Mouse (Mus musculus) CH12.LX (cell line): Measurements from ENCODE around the gene Lce1k. TPM values are rescaled to one million over a fixed set of nuclear protein-coding genes. Genes with fewer than 3 reads are reported as not detected.

Experiments
- DNase-seq: peaks from one replicate; pipeline ENCODE4 v3.0.0-alpha.2; 2013; ENCODE audit errors: extremely low read depth
- H3K27ac ChIP-seq: 2 replicates; pipeline ENCODE4 v1.5.1; 2012; ENCODE audit warnings: low read depth, mild to moderate bottlenecking, control low read depth, moderate library complexity; ENCODE audit not compliant: insufficient read depth
- H3K27me3 ChIP-seq: replicated peaks from 2 replicates; pipeline ENCODE3; 2012; ENCODE audit warnings: inconsistent platforms
- H3K36me3 ChIP-seq, 2 experiments: replicated peaks in 1 of 2; 2 replicates each; pipeline versions ENCODE3 to v1.6.1; 2012; ENCODE audit warnings: inconsistent platforms in 1 of 2, low read length in 1 of 2, mild to moderate bottlenecking in 1 of 2, mixed read lengths in 1 of 2, moderate library complexity in 1 of 2; ENCODE audit not compliant: control insufficient read depth in 1 of 2, insufficient read depth in 1 of 2
- H3K4me1 ChIP-seq, 2 experiments: 2 replicates each; pipeline ENCODE4 v1.6.1; 2012; ENCODE audit warnings: inconsistent platforms in 1 of 2, moderate library complexity in 1 of 2; ENCODE audit not compliant: insufficient read depth in 2 of 2, control insufficient read depth in 1 of 2
- H3K4me2 ChIP-seq: 2 replicates; pipeline ENCODE4 v1.6.1; 2012; ENCODE audit warnings: low read depth, mild to moderate bottlenecking, control low read depth; ENCODE audit not compliant: poor library complexity, insufficient read depth, severe bottlenecking
- H3K4me3 ChIP-seq, 3 experiments: fragments of 150-350 bp in 1 of 3; sonication (generic) in 1 of 3; replicated peaks in 1 of 3; 2 replicates each; pipeline versions ENCODE3 to v1.5.1; 2011 to 2012; ENCODE audit warnings: low read depth in 2 of 3, low read length in 2 of 3, mild to moderate bottlenecking in 2 of 3, moderate library complexity in 2 of 3, control low read depth in 1 of 3, improper control_type of control experiment in 1 of 3, inconsistent platforms in 1 of 3, mixed read lengths in 1 of 3; ENCODE audit not compliant: poor library complexity in 1 of 3
- H3K79me2 ChIP-seq: replicated peaks from 2 replicates; pipeline ENCODE4 v1.6.1; 2012; ENCODE audit warnings: mild to moderate bottlenecking, moderate library complexity; ENCODE audit not compliant: control insufficient read depth, poor library complexity, insufficient read depth, severe bottlenecking; ENCODE audit errors: extremely low read depth
- H3K9ac ChIP-seq: 2 replicates; pipeline ENCODE4 v1.6.1; 2012; ENCODE audit warnings: low read depth, mild to moderate bottlenecking, control low read depth, moderate library complexity; ENCODE audit not compliant: insufficient read depth
- H3K9me3 ChIP-seq: replicated peaks from 2 replicates; pipeline ENCODE3; 2012; ENCODE audit warnings: low read length, inconsistent platforms, mixed read lengths
- HCFC1 ChIP-seq: IDR thresholded peaks from 2 replicates; pipeline ENCODE4 v1.6.1; 2012; ENCODE audit warnings: low read depth, mild to moderate bottlenecking, inconsistent platforms, low read length, improper control_type of control experiment
- KAT2A ChIP-seq: IDR thresholded peaks from 2 replicates; pipeline ENCODE4 v1.6.1; 2012; ENCODE audit warnings: low read length, improper control_type of control experiment, inconsistent platforms; ENCODE audit not compliant: insufficient replicate concordance
- MAX ChIP-seq: IDR thresholded peaks from 2 replicates; pipeline ENCODE4 v1.6.1; 2011; ENCODE audit warnings: low read length, improper control_type of control experiment
- MYC ChIP-seq: IDR thresholded peaks from 2 replicates; pipeline ENCODE4 v1.6.1; 2011; ENCODE audit warnings: low read depth, mild to moderate bottlenecking, improper control_type of control experiment, low read length
- NRF1 ChIP-seq: IDR thresholded peaks from 2 replicates; pipeline ENCODE4 v1.6.1; 2014; ENCODE audit warnings: low read depth, mild to moderate bottlenecking, inconsistent platforms, low read length, improper control_type of control experiment, moderate library complexity
- RAD21 ChIP-seq: IDR thresholded peaks from 2 replicates; pipeline ENCODE4 v1.6.1; 2011; ENCODE audit warnings: low read depth, mild to moderate bottlenecking, low read length, improper control_type of control experiment, moderate library complexity
- RCOR1 ChIP-seq: conservative IDR thresholded peaks from 2 replicates; pipeline ENCODE4 v1.6.1; 2012; ENCODE audit warnings: low read depth, mild to moderate bottlenecking, inconsistent platforms, low read length, improper control_type of control experiment
- SIN3A ChIP-seq: IDR thresholded peaks from 2 replicates; pipeline ENCODE4 v1.6.1; 2012; ENCODE audit warnings: low read length, improper control_type of control experiment, inconsistent platforms
- ZKSCAN1 ChIP-seq: IDR thresholded peaks from 2 replicates; pipeline ENCODE4 v1.6.1; 2012; ENCODE audit warnings: low read depth, inconsistent platforms, low read length, improper control_type of control experiment, borderline replicate concordance
- dilution Hi-C: fragments of 300-500 bp; cut with MboI; formaldehyde crosslinking; loops from 2 replicates; pipeline ENCODE4 v1.14.3; 2020; ENCODE audit warnings: low sequenced_read_pairs; ENCODE audit not compliant: extremely low pct_unique_long_range_greater_than_20kb, extremely low pct_ligation_motif_present
- in situ Hi-C: fragments of 300-500 bp; cut with MboI; formaldehyde crosslinking; loops from 3 replicates; pipeline ENCODE4 v1.14.3; 2019; ENCODE audit warnings: low sequenced_read_pairs, low pct_ligation_motif_present, low pct_unique_long_range_greater_than_20kb, mixed read lengths
- polyA plus RNA-seq: library from polyadenylated mRNA; unstranded; fragments of >175 nt; gene quantifications from 2 replicates; pipeline ENCODE4 v1.2.1, GENCODE M21; 2012; ENCODE audit warnings: low read depth; ENCODE audit not compliant: insufficient read length
- total RNA-seq, 2 experiments: library from RNA; depleted of rRNA; stranded (reverse); fragments of 300-350 nt in 1 of 2; fragments of >200 nt in 1 of 2; gene quantifications; 2 replicates each; pipeline ENCODE4 v1.2.3; 2012 to 2014

The Lce1k gene
- total and polyA plus RNA-seq, 3 experiments, result not detected

DNA sequence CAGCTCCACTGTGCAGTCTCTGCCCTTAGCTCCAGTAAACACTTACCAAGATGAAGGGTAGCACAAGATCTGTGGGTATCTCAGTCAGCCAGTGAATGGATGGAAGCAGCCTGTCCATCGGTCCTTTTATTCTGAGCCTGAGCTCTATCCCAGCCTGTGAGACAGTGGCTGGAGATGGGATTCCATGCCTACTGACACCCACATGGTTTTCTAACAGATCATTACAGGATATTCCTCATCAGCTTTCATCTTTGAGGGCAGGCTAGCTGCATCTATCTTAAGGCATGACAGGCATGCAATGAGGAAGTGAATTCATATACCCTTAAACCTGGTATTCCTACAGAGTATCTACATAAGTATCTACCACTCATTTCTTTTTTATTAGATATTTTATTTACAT, 42.7 kb downstream of the Lce1k start, which contains the start of gene Lce1h:
Gene Lce1h (minus strand): TSS at position 101 of the 400 bp plus-strand sequence.
- in situ Hi-C loops, result no loop called here
- no peaks in the 10 kb centered on the region for H3K27me3 ChIP-seq
- no peaks in the 10 kb centered on the region for H3K79me2 ChIP-seq
- no peak within 1 kb of the TSS for H3K27ac ChIP-seq
- DNase-seq, result no peak
- no peak within 1 kb of the TSS for H3K9ac ChIP-seq
- no peaks in the 10 kb centered on the region for H3K9me3 ChIP-seq
- no peaks in the 10 kb centered on the region for H3K36me3 ChIP-seq
- no peaks in the 10 kb centered on the region for H3K4me1 ChIP-seq
- no peak within 1 kb of the TSS for H3K4me2 ChIP-seq
- TF ChIP-seq SIN3A (no peak), NRF1 (no peak), KAT2A (no peak), ZKSCAN1 (no peak), RAD21 (no peak), HCFC1 (no peak), MYC (no peak), MAX (no peak), RCOR1 (no peak)
- TF ChIP-seq, all 38 proteins: peak for 0
- dilution Hi-C loops, result no loop called here
- no peak within 1 kb of the TSS for H3K4me3 ChIP-seq

Other genes starting within 250 kb of the Lce1k start
Only the 20 nearest of the 27 such genes appear.
- gene Lce1a1, start 159.6 kb downstream of the Lce1k start, total RNA-seq (2012; rRNA removed), result not detected in 2 replicates
- gene Lce1a1, start 159.6 kb downstream of the Lce1k start, total RNA-seq (2014; rRNA removed), result not detected in 2 replicates
- gene Lce1a1, start 159.6 kb downstream of the Lce1k start, polyA plus RNA-seq, result not detected in 2 replicates
- not detected in 2 replicates for gene Lce1b, start 151.0 kb downstream of the Lce1k start, total RNA-seq (2012; rRNA removed)
- not detected in 2 replicates for gene Lce1b, start 151.0 kb downstream of the Lce1k start, total RNA-seq (2014; rRNA removed)
- gene Lce1b, start 151.0 kb downstream of the Lce1k start, polyA plus RNA-seq, result not detected in 2 replicates
- not detected in 2 replicates for gene Lce1a2, start 137.6 kb downstream of the Lce1k start, total RNA-seq (2012; rRNA removed)
- not detected in 2 replicates for gene Lce1a2, start 137.6 kb downstream of the Lce1k start, total RNA-seq (2014; rRNA removed)
- not detected in 2 replicates for gene Lce1a2, start 137.6 kb downstream of the Lce1k start, polyA plus RNA-seq
- not detected in 2 replicates for gene Lce1c, start 128.6 kb downstream of the Lce1k start, total RNA-seq (2012; rRNA removed)
- gene Lce1c, start 128.6 kb downstream of the Lce1k start, total RNA-seq (2014; rRNA removed), result not detected in 2 replicates
- not detected in 2 replicates for gene Lce1c, start 128.6 kb downstream of the Lce1k start, polyA plus RNA-seq
- not detected in 2 replicates for gene Lce1d, start 120.7 kb downstream of the Lce1k start, total RNA-seq (2012; rRNA removed)
- gene Lce1d, start 120.7 kb downstream of the Lce1k start, total RNA-seq (2014; rRNA removed), result not detected in 2 replicates
- not detected in 2 replicates for gene Lce1d, start 120.7 kb downstream of the Lce1k start, polyA plus RNA-seq
- gene Lce1e, start 98.8 kb downstream of the Lce1k start, total RNA-seq (2012; rRNA removed), result not detected in 2 replicates
- not detected in 2 replicates for gene Lce1e, start 98.8 kb downstream of the Lce1k start, total RNA-seq (2014; rRNA removed)
- gene Lce1e, start 98.8 kb downstream of the Lce1k start, polyA plus RNA-seq, result not detected in 2 replicates
- not detected in 2 replicates for gene Lce1f, start 87.5 kb downstream of the Lce1k start, total RNA-seq (2012; rRNA removed)
- not detected in 2 replicates for gene Lce1f, start 87.5 kb downstream of the Lce1k start, total RNA-seq (2014; rRNA removed)
- gene Lce1f, start 87.5 kb downstream of the Lce1k start, polyA plus RNA-seq, result not detected in 2 replicates
- not detected in 2 replicates for gene Gm38119, start 68.8 kb downstream of the Lce1k start, total RNA-seq (2012; rRNA removed)
- gene Gm38119, start 68.8 kb downstream of the Lce1k start, total RNA-seq (2014; rRNA removed), result not detected in 2 replicates
- not detected in 2 replicates for gene Gm38119, start 68.8 kb downstream of the Lce1k start, polyA plus RNA-seq
- not detected in 2 replicates for gene Lce1g, start 55.6 kb downstream of the Lce1k start, total RNA-seq (2012; rRNA removed)
- not detected in 2 replicates for gene Lce1g, start 55.6 kb downstream of the Lce1k start, total RNA-seq (2014; rRNA removed)
- not detected in 2 replicates for gene Lce1g, start 55.6 kb downstream of the Lce1k start, polyA plus RNA-seq
- gene Lce1h, start 42.8 kb downstream of the Lce1k start, total RNA-seq (2012; rRNA removed), result not detected in 2 replicates
- not detected in 2 replicates for gene Lce1h, start 42.8 kb downstream of the Lce1k start, total RNA-seq (2014; rRNA removed)
- gene Lce1h, start 42.8 kb downstream of the Lce1k start, polyA plus RNA-seq, result not detected in 2 replicates
- gene Lce1i, start 29.0 kb downstream of the Lce1k start, total RNA-seq (2012; rRNA removed), result not detected in 2 replicates
- gene Lce1i, start 29.0 kb downstream of the Lce1k start, total RNA-seq (2014; rRNA removed), result not detected in 2 replicates
- not detected in 2 replicates for gene Lce1i, start 29.0 kb downstream of the Lce1k start, polyA plus RNA-seq
- gene Lce1j, start 17.4 kb downstream of the Lce1k start, total RNA-seq (2012; rRNA removed), result not detected in 2 replicates
- not detected in 2 replicates for gene Lce1j, start 17.4 kb downstream of the Lce1k start, total RNA-seq (2014; rRNA removed)
- not detected in 2 replicates for gene Lce1j, start 17.4 kb downstream of the Lce1k start, polyA plus RNA-seq
- gene Kprp, start 19.4 kb upstream of the Lce1k start, total RNA-seq (2012; rRNA removed), result not detected in 2 replicates
- not detected in 2 replicates for gene Kprp, start 19.4 kb upstream of the Lce1k start, total RNA-seq (2014; rRNA removed)
- gene Kprp, start 19.4 kb upstream of the Lce1k start, polyA plus RNA-seq, result not detected in 2 replicates
- gene Lce1l, start 43.4 kb upstream of the Lce1k start, total RNA-seq (2012; rRNA removed), result not detected in 2 replicates
- not detected in 2 replicates for gene Lce1l, start 43.4 kb upstream of the Lce1k start, total RNA-seq (2014; rRNA removed)
- gene Lce1l, start 43.4 kb upstream of the Lce1k start, polyA plus RNA-seq, result not detected in 2 replicates
- gene 2310050C09Rik, start 62.3 kb upstream of the Lce1k start, total RNA-seq (2012; rRNA removed), result not detected in 2 replicates
- not detected in 2 replicates for gene 2310050C09Rik, start 62.3 kb upstream of the Lce1k start, total RNA-seq (2014; rRNA removed)
- gene 2310050C09Rik, start 62.3 kb upstream of the Lce1k start, polyA plus RNA-seq, result not detected in 2 replicates
- gene Lce3a, start 118.3 kb upstream of the Lce1k start, total RNA-seq (2012; rRNA removed), result not detected in 2 replicates
- not detected in 2 replicates for gene Lce3a, start 118.3 kb upstream of the Lce1k start, total RNA-seq (2014; rRNA removed)
- not detected in 2 replicates for gene Lce3a, start 118.3 kb upstream of the Lce1k start, polyA plus RNA-seq
- gene Lce3b, start 125.1 kb upstream of the Lce1k start, total RNA-seq (2012; rRNA removed), result not detected in 2 replicates
- gene Lce3b, start 125.1 kb upstream of the Lce1k start, total RNA-seq (2014; rRNA removed), result not detected in 2 replicates
- gene Lce3b, start 125.1 kb upstream of the Lce1k start, polyA plus RNA-seq, result not detected in 2 replicates
- not detected in 2 replicates for gene Lce3c, start 136.6 kb upstream of the Lce1k start, total RNA-seq (2012; rRNA removed)
- gene Lce3c, start 136.6 kb upstream of the Lce1k start, total RNA-seq (2014; rRNA removed), result not detected in 2 replicates
- gene Lce3c, start 136.6 kb upstream of the Lce1k start, polyA plus RNA-seq, result not detected in 2 replicates
- gene Lce3d, start 149.5 kb upstream of the Lce1k start, total RNA-seq (2012; rRNA removed), result not detected in 2 replicates
- not detected in 2 replicates for gene Lce3d, start 149.5 kb upstream of the Lce1k start, total RNA-seq (2014; rRNA removed)
- gene Lce3d, start 149.5 kb upstream of the Lce1k start, polyA plus RNA-seq, result not detected in 2 replicates
- gene Lce3e, start 159.2 kb upstream of the Lce1k start, total RNA-seq (2012; rRNA removed), result not detected in 2 replicates
- gene Lce3e, start 159.2 kb upstream of the Lce1k start, total RNA-seq (2014; rRNA removed), result not detected in 2 replicates
- gene Lce3e, start 159.2 kb upstream of the Lce1k start, polyA plus RNA-seq, result not detected in 2 replicates